Mouse (Mus musculus) small intestine, adult 2 months (tissue): Measurements from ENCODE around the gene Dpp9. TPM values are rescaled to one million over a fixed set of nuclear protein-coding genes. Genes with fewer than 3 reads are reported as not detected.

Source experiments
- H3K27ac ChIP-seq: fragments of 200-500 bp; 2 replicates; pipeline ENCODE4 v1.5.1; 2012; ENCODE audit warnings: low read depth, low read length, control low read depth, inconsistent platforms; ENCODE audit not compliant: insufficient read depth
- H3K27me3 ChIP-seq: fragments of 200-500 bp; 2 replicates; pipeline ENCODE4 v1.6.1; 2012; ENCODE audit warnings: mild to moderate bottlenecking, moderate library complexity, low read length, inconsistent platforms; ENCODE audit not compliant: control insufficient read depth, insufficient read depth
- H3K36me3 ChIP-seq: fragments of 200-500 bp; 2 replicates; pipeline ENCODE4 v1.6.1; 2012; ENCODE audit warnings: mild to moderate bottlenecking, low read length, control low read depth, inconsistent platforms; ENCODE audit not compliant: control insufficient read depth, insufficient read depth
- H3K4me1 ChIP-seq: fragments of 200-500 bp; 2 replicates; pipeline ENCODE4 v1.6.1; 2012; ENCODE audit warnings: low read length, inconsistent platforms, mixed read lengths; ENCODE audit not compliant: control insufficient read depth, insufficient read depth, insufficient read length
- H3K4me3 ChIP-seq: fragments of 200-500 bp; 2 replicates; pipeline ENCODE4 v1.5.1; 2012; ENCODE audit warnings: low read depth, mild to moderate bottlenecking, control low read depth, inconsistent platforms, low read length, moderate library complexity
- CTCF ChIP-seq: fragments of 200-500 bp; IDR thresholded peaks from 2 replicates; pipeline ENCODE4 v1.5.1; 2012; ENCODE audit warnings: low read depth, mild to moderate bottlenecking, control low read depth, inconsistent platforms, low read length, moderate library complexity, mixed read lengths; ENCODE audit not compliant: insufficient replicate concordance, insufficient read length; ENCODE audit errors: extremely low read depth
- POLR2A ChIP-seq: fragments of 200-500 bp; IDR thresholded peaks from 2 replicates; pipeline ENCODE4 v1.6.1; 2012; ENCODE audit warnings: low read depth, mild to moderate bottlenecking, control low read depth, inconsistent platforms, low read length, moderate library complexity
- WGBS: fragments of 180-500 bp; shearing (Covaris S2); methylation state at CpG from one replicate; pipeline ENCODE4 v1.1.7; 2018; 5-methylcytosine and 5-hydroxymethylcytosine counted together
- polyA plus RNA-seq: library from polyadenylated mRNA; depleted of rRNA; stranded (reverse); fragments of >200 nt; gene quantifications from 2 replicates; pipeline ENCODE4 v1.2.3, GENCODE M21; 2012; rRNA removed

Dpp9 gene
- 27.4 and 39.4 TPM in 2 replicates for polyA plus RNA-seq

GRCm38 (mm10) chr17:56218377-56219191 lies at the start of gene Dpp9:
Gene Dpp9, minus strand, starts transcription at chr17:56218905.
- whole genome bisulfite sequencing, result under 1% methylated on average over 76 of the region's 78 CpGs
- Histone ChIP-seq H3K4me3 (peak within 1 kb of the TSS; percentile 97), H3K4me1 (peaks cover 17% of the 10 kb centered on the region), H3K27me3 (no peaks in the 10 kb centered on the region), H3K27ac (peak within 1 kb of the TSS; percentile 66), H3K36me3 (no peaks in the 10 kb centered on the region)
- TF ChIP-seq CTCF (no peak), POLR2A (no peak)

- H3K27me3 ChIP-seq, result no peaks in the 10 kb centered on the region
- H3K4me3 ChIP-seq, result no peak overlapping the region
- H3K36me3 ChIP-seq, result peaks cover 27% of the 10 kb centered on the region
- 52% methylated on average over 3 of the region's 3 CpGs for WGBS
- peaks cover 11% of the 10 kb centered on the region; the same call in 1 of the 2 replicates for H3K4me1 ChIP-seq
- H3K27ac ChIP-seq, result peak overlapping the region; percentile 68
- TF ChIP-seq CTCF, result no peak
Measured at GRCm38 (mm10) chr17:56266271-56266670, 47.6 kb upstream of the Dpp9 start.

- H3K36me3 ChIP-seq, result peaks cover 26% of the 10 kb centered on the region
- H3K4me3 ChIP-seq, result no peak overlapping the region
- no peaks in the 10 kb centered on the region for H3K27me3 ChIP-seq
- peak overlapping the region; percentile 52 for H3K27ac ChIP-seq
- WGBS, result 30% methylated on average over 3 of the region's 3 CpGs
- peaks cover 11% of the 10 kb centered on the region; the same call in 1 of the 2 replicates for H3K4me1 ChIP-seq
- TF ChIP-seq POLR2A, result 0 out of 2 replicates have a peak, but pooled peaks have one; percentile 35
- no peak for TF ChIP-seq CTCF
Measured at GRCm38 (mm10) chr17:56265869-56266268, 47.2 kb upstream of the Dpp9 start.

GRCm38 (mm10) chr17:56265011-56265410 lies 46.3 kb upstream of the Dpp9 start:
- H3K4me1 ChIP-seq, result peaks cover 12% of the 10 kb centered on the region; the same call in 1 of the 2 replicates
- TF ChIP-seq POLR2A (no peak), CTCF (no peak)
- no peak overlapping the region for H3K4me3 ChIP-seq
- peaks cover 25% of the 10 kb centered on the region for H3K36me3 ChIP-seq
- no peaks in the 10 kb centered on the region for H3K27me3 ChIP-seq
- WGBS, result 57% methylated on average over 4 of the region's 4 CpGs
- H3K27ac ChIP-seq, result no peak overlapping the region

GRCm38 (mm10) chr17:56264020-56264419 lies 45.3 kb upstream of the Dpp9 start:
- Histone ChIP-seq H3K36me3 (peaks cover 30% of the 10 kb centered on the region), H3K27ac (no peak overlapping the region), H3K27me3 (no peaks in the 10 kb centered on the region), H3K4me3 (no peak overlapping the region), H3K4me1 (peaks cover 17% of the 10 kb centered on the region; the same call in 1 of the 2 replicates)
- TF ChIP-seq CTCF (peak; percentile 79; the same call in 1 of the 2 replicates), POLR2A (no peak)
- WGBS, result 22% methylated on average over 8 of the region's 8 CpGs

GRCm38 (mm10) chr17:56262645-56263094 lies 44.0 kb upstream of the Dpp9 start:
- Histone ChIP-seq H3K36me3 (peaks cover 34% of the 10 kb centered on the region), H3K27ac (no peak overlapping the region), H3K27me3 (no peaks in the 10 kb centered on the region), H3K4me1 (peaks cover 24% of the 10 kb centered on the region), H3K4me3 (no peak overlapping the region)
- TF ChIP-seq CTCF, result peak; percentile 5; the same call in 1 of the 2 replicates
- no peak for TF ChIP-seq POLR2A
- 67% methylated on average over 3 of the region's 3 CpGs for WGBS

GRCm38 (mm10) chr17:56261166-56261565 lies 42.5 kb upstream of the Dpp9 start:
- H3K36me3 ChIP-seq, result peaks cover 34% of the 10 kb centered on the region
- no peak for TF ChIP-seq CTCF
- TF ChIP-seq POLR2A, result no peak
- no peaks in the 10 kb centered on the region for H3K27me3 ChIP-seq
- 34% methylated on average over 3 of the region's 3 CpGs for WGBS
- H3K27ac ChIP-seq, result no peak overlapping the region
- no peak overlapping the region for H3K4me3 ChIP-seq
- H3K4me1 ChIP-seq, result peaks cover 25% of the 10 kb centered on the region
